Mouse (Mus musculus) retina, postnatal 1 day (tissue): ENCODE measurements at regions not wholly inside any gene's neighbourhood (a gene's known extent, or its start where the extent isn't known, plus 50 kb on each side); places are given as distances from the start of the nearest gene placed in this dataset.

Source experiments
- DNase-seq: peaks from one replicate; pipeline ENCODE4 v3.0.0-alpha.2; 2012

- no peak for DNase-seq
Observed at GRCm38 (mm10) chr5:43048196-43049050, 184.5 kb upstream of the Cpeb2 start.

- no peak for DNase-seq
Observed at GRCm38 (mm10) chr5:43049381-43050301, 183.3 kb upstream of the Cpeb2 start.

- DNase-seq: no peak
Observed at GRCm38 (mm10) chr5:43050961-43051517, 181.9 kb upstream of the Cpeb2 start.

DNA sequence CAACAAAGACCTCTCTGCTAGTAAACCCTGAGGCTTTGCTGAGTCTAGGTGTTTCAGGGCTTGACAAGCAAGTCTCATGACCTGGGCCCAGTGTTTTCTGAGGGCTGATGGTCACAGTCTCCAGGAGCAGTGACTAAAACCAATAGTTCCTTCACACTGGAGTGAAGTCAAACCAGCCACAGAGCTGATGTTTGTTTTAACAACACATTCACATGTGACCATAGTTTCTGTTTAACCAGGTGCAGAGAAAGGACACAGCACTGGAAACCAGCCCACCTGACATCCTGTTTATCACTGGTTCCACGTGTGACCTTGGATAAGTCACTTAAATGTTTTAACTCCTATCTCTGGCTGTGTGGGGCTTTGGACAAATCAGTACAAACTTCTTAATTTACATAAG is 180.3 kb upstream of the Cpeb2 start:
- DNase-seq: no peak

- no peak for DNase-seq
Observed at GRCm38 (mm10) chr5:43054586-43054985, 178.4 kb upstream of the Cpeb2 start.

DNA sequence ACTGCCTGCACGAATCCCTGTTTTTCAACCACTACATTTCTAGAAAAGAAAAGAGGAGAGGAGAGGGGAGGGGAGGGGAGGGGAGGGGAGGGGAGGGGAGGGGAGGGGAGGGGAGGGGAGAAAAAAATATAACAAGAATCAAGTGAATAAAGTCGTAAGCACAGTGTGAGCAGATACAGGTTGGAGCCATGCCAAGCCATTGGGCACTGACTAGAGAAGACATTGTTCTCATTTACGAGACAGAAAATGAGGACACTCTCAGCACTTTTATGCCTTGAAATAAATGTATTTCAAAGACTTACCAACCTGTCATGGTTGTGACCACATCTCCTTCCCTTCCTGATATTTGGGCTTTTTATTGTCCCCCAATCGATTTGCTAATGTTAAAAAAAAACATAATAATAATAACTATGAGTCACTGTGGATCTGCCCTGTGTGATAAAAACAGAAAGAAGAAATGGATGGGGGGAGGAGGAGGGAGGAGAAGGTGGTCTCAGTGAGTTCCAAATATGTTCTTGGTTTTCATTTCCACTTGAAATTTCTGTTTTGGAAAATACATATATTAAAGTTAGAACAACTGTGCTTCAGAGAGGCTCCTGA is 177.8 kb upstream of the Cpeb2 start:
- no peak for DNase-seq

DNA sequence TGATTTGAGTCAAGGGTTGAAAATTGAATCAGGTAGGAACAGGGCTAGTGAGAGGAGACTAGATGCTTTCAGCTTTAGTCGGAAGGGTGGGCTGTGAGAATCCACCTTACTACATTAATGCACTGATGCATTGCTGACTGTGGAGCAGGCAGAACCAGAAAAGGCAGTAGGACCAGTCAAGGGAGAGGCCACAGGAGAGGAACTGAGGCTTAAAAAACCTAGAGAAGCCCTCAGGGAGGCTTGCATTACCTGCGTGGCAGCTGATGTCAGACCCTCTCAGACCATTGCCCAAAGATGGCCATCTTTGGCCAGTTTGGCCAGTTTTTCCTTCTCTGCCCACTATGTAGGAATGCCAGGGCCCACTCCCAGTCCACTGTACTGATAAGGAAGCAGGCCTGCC is 176.5 kb upstream of the Cpeb2 start:
- DNase-seq: no peak

DNA sequence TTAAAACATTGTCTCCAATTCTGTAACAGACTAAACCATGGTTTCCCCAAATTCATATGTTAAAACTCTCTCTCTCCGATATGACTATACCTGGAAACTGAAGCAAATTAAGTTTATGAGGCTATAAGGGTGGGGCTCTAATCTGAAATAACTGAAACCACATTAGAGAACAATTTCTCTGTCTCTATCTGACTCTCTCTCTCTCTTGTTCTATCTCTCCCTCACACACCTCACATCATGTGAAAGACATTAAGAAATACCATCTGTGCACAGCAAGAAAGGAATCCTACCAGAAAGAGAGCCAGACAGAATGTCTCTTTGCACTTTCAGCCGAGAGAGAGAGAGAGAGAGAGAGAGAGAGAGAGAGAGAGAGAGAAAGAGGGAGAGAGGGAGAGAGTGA is 171.7 kb upstream of the Cpeb2 start:
- DNase-seq: no peak

GRCm38 (mm10) chr5:43061797-43062391 is 171.1 kb upstream of the Cpeb2 start:
- no peak for DNase-seq

GRCm38 (mm10) chr5:43062499-43062898 is 170.5 kb upstream of the Cpeb2 start:
- DNase-seq: no peak

GRCm38 (mm10) chr5:43063386-43063785 is 169.6 kb upstream of the Cpeb2 start:
- DNase-seq: no peak

DNA sequence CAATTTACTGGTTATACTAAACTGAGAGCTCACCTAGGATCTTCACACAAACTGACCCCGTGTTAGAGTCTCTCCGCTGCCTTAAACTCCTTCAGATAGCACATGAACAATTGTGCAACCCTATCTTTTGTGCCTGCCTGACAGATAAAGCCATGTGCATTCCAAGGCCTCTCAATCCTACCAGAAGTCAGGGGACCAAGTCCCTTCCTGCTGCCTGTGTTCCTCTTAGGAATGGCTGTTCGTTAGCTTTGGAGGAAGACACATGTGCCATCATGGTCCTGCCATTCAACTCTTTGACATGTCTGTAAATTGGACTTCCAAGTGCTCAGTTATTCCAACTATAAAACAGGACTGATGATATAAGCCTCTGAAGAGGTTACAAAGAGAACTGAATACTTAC is 161.4 kb upstream of the Cpeb2 start:
- DNase-seq: no peak

DNA sequence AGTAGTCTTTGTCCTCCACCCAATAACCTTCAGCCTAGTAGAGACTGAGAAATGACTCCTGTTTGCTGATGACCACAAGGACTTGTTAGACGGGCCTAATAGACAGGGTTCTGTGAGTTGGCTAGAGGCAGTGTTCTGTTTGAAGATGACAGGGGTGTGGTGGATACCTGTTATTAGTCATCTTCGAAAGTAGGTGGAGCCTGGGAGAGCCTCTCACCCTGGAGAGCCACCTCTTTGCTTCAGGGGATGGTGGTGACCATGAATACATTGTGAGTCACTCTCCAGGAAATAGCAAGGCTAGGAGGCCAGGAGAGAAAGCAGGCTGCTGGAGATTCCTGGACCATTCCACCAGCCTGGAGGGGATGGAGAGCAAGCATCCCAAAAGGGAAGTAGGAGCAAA is 160.6 kb upstream of the Cpeb2 start:
- no peak for DNase-seq

- no peak for DNase-seq
Observed at GRCm38 (mm10) chr5:43074536-43074935, 158.4 kb upstream of the Cpeb2 start.

GRCm38 (mm10) chr5:43080252-43080651 is 152.7 kb upstream of the Cpeb2 start:
- no peak for DNase-seq

GRCm38 (mm10) chr5:43081561-43082534 is 151.1 kb upstream of the Cpeb2 start:
- DNase-seq: no peak

GRCm38 (mm10) chr5:43087077-43087476 is 145.9 kb upstream of the Cpeb2 start:
- DNase-seq: no peak

- peak; percentile 31 for DNase-seq
Observed at GRCm38 (mm10) chr5:43087907-43088387, 145.0 kb upstream of the Cpeb2 start.

DNA sequence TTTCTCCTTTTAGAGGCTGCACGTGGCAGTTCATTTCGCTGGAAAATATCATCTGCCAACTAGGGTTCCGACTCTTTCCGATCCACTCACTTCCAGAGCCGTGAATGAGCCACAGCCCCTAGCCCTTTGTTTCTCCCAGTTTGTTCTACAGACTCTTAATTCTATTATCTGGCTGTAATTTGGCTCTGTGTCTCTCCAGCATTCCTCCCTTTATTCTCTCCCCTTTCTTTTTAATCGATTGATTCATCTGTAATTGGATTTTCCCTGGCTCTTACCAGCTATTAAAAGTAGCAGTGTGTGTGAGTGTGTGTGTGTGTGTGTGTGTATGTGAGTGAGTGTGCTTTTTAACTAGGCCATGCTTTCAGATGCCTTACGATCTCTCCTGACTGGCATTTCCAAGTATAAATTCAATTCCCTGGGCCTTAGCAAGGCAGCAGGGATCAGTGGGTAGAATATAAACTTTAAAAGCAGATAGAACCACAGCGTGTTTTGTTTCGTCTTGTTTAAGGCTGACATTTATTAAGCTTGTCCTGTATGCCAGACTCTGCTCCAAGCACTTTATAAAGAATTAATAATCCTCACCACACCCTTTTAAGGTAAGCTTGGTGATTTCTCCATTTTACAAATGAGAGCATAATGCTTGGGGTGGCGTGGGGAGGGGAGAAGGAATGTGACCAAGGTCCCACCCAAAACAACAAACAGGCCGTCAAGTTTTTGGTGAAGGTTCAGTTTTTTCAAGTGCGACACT is 144.1 kb upstream of the Cpeb2 start:
- DNase-seq: peak; percentile 60

GRCm38 (mm10) chr5:43089475-43089874 is 143.5 kb upstream of the Cpeb2 start:
- DNase-seq: no peak

GRCm38 (mm10) chr5:43089941-43090340 is 143.0 kb upstream of the Cpeb2 start:
- no peak for DNase-seq
